Mouse (Mus musculus) frontal cortex, adult 2 months (tissue): ENCODE results near the gene Lingo1. TPM values are rescaled to one million over a fixed set of nuclear protein-coding genes. Genes with fewer than 3 reads are reported as not detected.

Experiments used
- DNase-seq, 2 experiments: peaks; one replicate each; pipeline ENCODE4 v3.0.0; 2022; ENCODE audit warnings: low spot score in 1 of 2; ENCODE audit errors: extremely low spot score in 1 of 2
- polyA plus RNA-seq: library from polyadenylated mRNA; depleted of rRNA; stranded (reverse); fragments of >200 nt; gene quantifications from 2 replicates; pipeline ENCODE4 v1.2.3, GENCODE M21; 2012

Lingo1 gene
- polyA plus RNA-seq, 1 experiment, result 299 TPM

GRCm38 (mm10) chr9:56727703-56728684 lies 68.3 kb downstream of the Lingo1 start:
- DNase-seq, result peak in 1 of 2 experiments; percentile 66

GRCm38 (mm10) chr9:56725814-56726213 lies 70.5 kb downstream of the Lingo1 start:
- DNase-seq, result peak in 1 of 2 experiments; percentile 87

GRCm38 (mm10) chr9:56722089-56722825 lies 74.0 kb downstream of the Lingo1 start:
- no peak for DNase-seq

GRCm38 (mm10) chr9:56718984-56719383 lies 77.3 kb downstream of the Lingo1 start:
- DNase-seq, result no peak

GRCm38 (mm10) chr9:56716565-56716964 lies 79.7 kb downstream of the Lingo1 start:
- no peak for DNase-seq

- no peak for DNase-seq
Measured at GRCm38 (mm10) chr9:56716066-56716465, 80.2 kb downstream of the Lingo1 start.

- no peak for DNase-seq
Measured at GRCm38 (mm10) chr9:56714391-56714790, 81.9 kb downstream of the Lingo1 start.

- peak; percentile 96 for DNase-seq
Measured at GRCm38 (mm10) chr9:56712667-56713369, 83.5 kb downstream of the Lingo1 start.

GRCm38 (mm10) chr9:56710958-56711357 lies 85.3 kb downstream of the Lingo1 start:
- peak in 1 of 2 experiments; percentile 57 for DNase-seq

GRCm38 (mm10) chr9:56706482-56707085 lies 89.7 kb downstream of the Lingo1 start:
- DNase-seq, result no peak

- DNase-seq, result no peak
Measured at GRCm38 (mm10) chr9:56701394-56701793, 94.9 kb downstream of the Lingo1 start.

GRCm38 (mm10) chr9:56700866-56701265 lies 95.4 kb downstream of the Lingo1 start:
- no peak for DNase-seq

- no peak for DNase-seq
Measured at GRCm38 (mm10) chr9:56698715-56699370, 97.4 kb downstream of the Lingo1 start.

GRCm38 (mm10) chr9:56694079-56694478 lies 102.2 kb downstream of the Lingo1 start:
- DNase-seq, result peak in 1 of 2 experiments; percentile 73

GRCm38 (mm10) chr9:56691226-56691625 lies 105.0 kb downstream of the Lingo1 start:
- no peak for DNase-seq

GRCm38 (mm10) chr9:56690679-56691078 lies 105.6 kb downstream of the Lingo1 start:
- no peak for DNase-seq

GRCm38 (mm10) chr9:56687490-56687889 lies 108.8 kb downstream of the Lingo1 start:
- no peak for DNase-seq

GRCm38 (mm10) chr9:56687145-56687477 lies 109.2 kb downstream of the Lingo1 start:
- DNase-seq, result no peak

- DNase-seq, result peak; percentile 85 to 90
Measured at GRCm38 (mm10) chr9:56686339-56687144, 109.7 kb downstream of the Lingo1 start.
